Comparison of ENCODE assay signal across 14 mouse cellular contexts in the genomic region with DNA sequence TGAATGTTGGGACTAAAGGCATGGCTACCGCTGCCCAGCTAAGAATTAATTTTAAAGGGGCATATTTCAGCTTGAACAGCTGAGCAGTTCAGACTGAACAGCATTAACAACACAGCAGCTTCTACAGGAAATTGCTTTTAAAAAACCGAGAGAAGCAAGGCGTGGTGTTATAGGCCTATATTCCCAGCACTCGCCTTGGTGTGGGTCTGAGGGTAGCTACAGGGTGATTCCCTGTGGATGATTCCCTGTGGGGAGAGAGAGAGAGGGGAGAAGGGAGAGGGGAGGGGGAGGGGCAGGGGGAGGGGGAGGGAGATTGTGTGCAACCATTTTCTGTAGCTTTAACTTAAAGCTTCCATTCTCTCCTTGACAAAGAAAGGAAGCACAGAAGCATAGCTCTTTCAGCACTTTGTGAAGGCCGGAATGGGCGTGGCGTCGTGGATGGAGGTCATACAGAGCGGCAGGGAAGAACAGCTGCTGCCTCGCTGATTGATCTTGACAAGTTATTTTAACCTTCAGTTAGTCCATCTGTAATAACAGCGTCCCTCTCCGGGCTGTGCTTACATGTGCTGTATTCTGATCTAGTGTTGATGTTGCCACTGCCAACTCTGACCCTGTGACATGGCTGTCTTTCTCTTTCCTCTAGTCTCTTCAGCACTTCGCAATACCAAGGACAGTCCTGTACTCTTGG. TPM values are rescaled to one million over a fixed set of nuclear protein-coding genes. Genes with fewer than 3 reads are reported as not detected.
A peak's percentile ranks its signal among the peaks of the same experiment; 100 is the strongest.
DNase-seq lines count a peak whose midpoint lies in the region; ATAC-seq and TF ChIP-seq lines count a peak whose summit lies in the region.
"Had no signal": no experiment of that assay in that cellular context is flagged by ENCODE, and none has a peak within 500 bp of the region (broad histone marks: within the 10 kb centered on the region; RNA-seq: fewer than 3 reads in every experiment).

No protein-coding gene starts in this region.

- H3K27ac ChIP-seq in limb, embryonic 14.5 days (replicated peaks; ENCODE audit: low read depth, low read length): no peak overlapping the region
- H3K27ac ChIP-seq in limb, embryonic 10.5 days: no peak overlapping the region
- peak overlapping the region; percentile 38 for H3K27ac ChIP-seq in hindbrain, embryonic 11.5 days (ENCODE audit: low read depth, low read length)
- H3K27ac ChIP-seq in neural tube, embryonic 12.5 days: no peak overlapping the region

- H3K4me1 ChIP-seq in limb, embryonic 14.5 days (ENCODE audit: control insufficient read depth, insufficient read depth, low read length): no peaks in the 10 kb centered on the region
- 0 out of 2 replicates have a peak, but pooled peaks cover 5% of the 10 kb centered on the region for H3K4me1 ChIP-seq in limb, embryonic 10.5 days
- no peaks in the 10 kb centered on the region for H3K4me1 ChIP-seq in hindbrain, embryonic 11.5 days (replicated peaks; ENCODE audit: control insufficient read depth, insufficient read depth, low read length)
- H3K4me1 ChIP-seq in neural tube, embryonic 12.5 days: no peaks in the 10 kb centered on the region

- ATAC-seq in limb, embryonic 14.5 days (ENCODE audit: low FRiP score, low read depth): peak; percentile 41; the same call in 1 of the 2 replicates
- peak; percentile 84 for ATAC-seq in hindbrain, embryonic 11.5 days (ENCODE audit: low FRiP score)
- peak; percentile 73 for ATAC-seq in neural tube, embryonic 12.5 days (ENCODE audit: low FRiP score, low read depth)
- ATAC-seq in erythroblast, adult 5-6 weeks (replicated peaks; ENCODE audit: low FRiP score, poor library complexity, severe bottlenecking): no peak
- ATAC-seq in megakaryocyte progenitor cell, adult 5-6 weeks (replicated peaks; ENCODE audit: poor library complexity): no peak
- ATAC-seq: intestine, embryonic 16.5 days had no signal

- no peaks in the 10 kb centered on the region for H3K9me3 ChIP-seq in limb, embryonic 14.5 days (ENCODE audit: control insufficient read depth, low read length)
- H3K9me3 ChIP-seq in limb, embryonic 10.5 days (replicated peaks): no peaks in the 10 kb centered on the region
- no peaks in the 10 kb centered on the region for H3K9me3 ChIP-seq in hindbrain, embryonic 11.5 days (ENCODE audit: control insufficient read depth, low read length)
- no peaks in the 10 kb centered on the region for H3K9me3 ChIP-seq in neural tube, embryonic 12.5 days

- no peaks in the 10 kb centered on the region for H3K36me3 ChIP-seq in limb, embryonic 14.5 days (ENCODE audit: control insufficient read depth, insufficient read depth, low read length)
- no peaks in the 10 kb centered on the region for H3K36me3 ChIP-seq in limb, embryonic 10.5 days
- no peaks in the 10 kb centered on the region for H3K36me3 ChIP-seq in hindbrain, embryonic 11.5 days (ENCODE audit: control insufficient read depth, insufficient read depth, low read length)
- H3K36me3 ChIP-seq in neural tube, embryonic 12.5 days: no peaks in the 10 kb centered on the region

- WGBS in limb, embryonic 14.5 days: 61% methylated on average over 13 of the region's 13 CpGs
- WGBS in limb, embryonic 10.5 days: 76% methylated on average over 13 of the region's 13 CpGs
- WGBS in hindbrain, embryonic 11.5 days: 30% methylated on average over 13 of the region's 13 CpGs
- whole genome bisulfite sequencing in neural tube, embryonic 12.5 days: 32% methylated on average over 13 of the region's 13 CpGs

- H3K4me3 ChIP-seq in limb, embryonic 14.5 days (replicated peaks; ENCODE audit: low read length): no peak overlapping the region
- no peak overlapping the region for H3K4me3 ChIP-seq in limb, embryonic 10.5 days
- H3K4me3 ChIP-seq in hindbrain, embryonic 11.5 days (ENCODE audit: low read depth, low read length): no peak overlapping the region
- H3K4me3 ChIP-seq in neural tube, embryonic 12.5 days: no peak overlapping the region
- H3K4me3 ChIP-seq: myocyte had no signal

- no peak for TF ChIP-seq POLR2A in limb, embryonic 14.5 days (IDR thresholded peaks at IDR 0.05; ENCODE audit: borderline replicate concordance, extremely low read depth, insufficient read depth, insufficient read length)

- no peak overlapping the region for H3K9ac ChIP-seq in limb, embryonic 14.5 days (ENCODE audit: low read depth, low read length, severe bottlenecking)
- no peak overlapping the region for H3K9ac ChIP-seq in hindbrain, embryonic 11.5 days (ENCODE audit: low read depth, low read length)
- H3K9ac ChIP-seq in neural tube, embryonic 12.5 days: no peak overlapping the region

- no peak overlapping the region for H3K4me2 ChIP-seq in limb, embryonic 14.5 days (replicated peaks; ENCODE audit: low read depth, low read length, severe bottlenecking)
- peak overlapping the region; percentile 12; the same call in 1 of the 2 replicates for H3K4me2 ChIP-seq in hindbrain, embryonic 11.5 days (replicated peaks; ENCODE audit: low read depth, low read length)
- peak overlapping the region; percentile 41 for H3K4me2 ChIP-seq in neural tube, embryonic 12.5 days (replicated peaks)

- DNase-seq in limb, embryonic 14.5 days (ENCODE audit: low spot score): no peak
- DNase-seq in limb, embryonic 10.5 days (ENCODE audit: low spot score): no peak
- DNase-seq in adrenal gland, postnatal 10 days: peak; percentile 69
- DNase-seq in hindbrain, embryonic 11.5 days (ENCODE audit: low spot score): peak; percentile 78
- no peak for DNase-seq in gastrocnemius, adult 18-20 months (ENCODE audit: low spot score)

- no peaks in the 10 kb centered on the region for H3K27me3 ChIP-seq in limb, embryonic 14.5 days (ENCODE audit: control insufficient read depth, insufficient read depth, low read length)
- no peaks in the 10 kb centered on the region for H3K27me3 ChIP-seq in limb, embryonic 10.5 days (ENCODE audit: low read depth, poor library complexity, severe bottlenecking)
- no peaks in the 10 kb centered on the region for H3K27me3 ChIP-seq in hindbrain, embryonic 11.5 days (ENCODE audit: control insufficient read depth, insufficient read depth, low read length)
- no peaks in the 10 kb centered on the region for H3K27me3 ChIP-seq in neural tube, embryonic 12.5 days (replicated peaks)
- H3K27me3 ChIP-seq: CH12.LX had no signal

RNA-seq across cellular contexts. Expression of gene Hrg, which starts 4.7 kb away (rescaled TPM):
- polyA plus RNA-seq in limb, embryonic 14.5 days (2012; rRNA removed): not detected in 2 replicates
- 0.11 and 0.15 TPM in 2 replicates for polyA plus RNA-seq in limb, embryonic 14.5 days (2014; fragmentation: Nextera tagmentation; extraction: Ambion mirVana)
- polyA plus RNA-seq in limb, embryonic 10.5 days (2016; fragmentation: Nextera tagmentation; extraction: Ambion mirVana): not detected in 2 replicates
- total RNA-seq in adrenal gland, postnatal 10 days (2021): 100 to 1,000 TPM in 1 of 2 experiments, 10 to 100 TPM in 1; 96.2 to 217 TPM
- polyA plus RNA-seq in hindbrain, embryonic 11.5 days (2014; fragmentation: Nextera tagmentation; extraction: Ambion mirVana): 0.08 and 0.36 TPM in 2 replicates
- not detected in 2 replicates for polyA plus RNA-seq in neural tube, embryonic 12.5 days (2016; fragmentation: Nextera tagmentation; extraction: Ambion mirVana)
- total RNA-seq in erythroblast, adult 5-6 weeks (2015; ENCODE audit: low replicate concordance): not detected in 2 replicates
- total RNA-seq in erythroblast, adult 5-6 weeks (2017; ENCODE audit: low replicate concordance): not detected in 2 replicates
- not detected in 2 replicates for total RNA-seq in megakaryocyte progenitor cell, adult 5-6 weeks (2015)
- not detected in 2 replicates for total RNA-seq in megakaryocyte progenitor cell, adult 5-6 weeks (2017)
- total RNA-seq in gastrocnemius, adult 18-20 months (2021): under 1 TPM in 1 of 2 experiments, not detected in 1; 0.21 TPM
- total RNA-seq: CH12.LX; gastrocnemius, adult 8-10 months; left cerebral cortex, postnatal 25 days had no signal
- polyA plus RNA-seq: intestine, embryonic 16.5 days; myocyte; stomach, embryonic 14.5 days had no signal

RNA-seq across cellular contexts. Expression of gene Fetub, which starts 37.4 kb away (rescaled TPM):
- 0.08 and 0.12 TPM in 2 replicates for polyA plus RNA-seq in limb, embryonic 14.5 days (2012; rRNA removed)
- 0.25 TPM in 1 of 2 replicates, not detected in the other for polyA plus RNA-seq in limb, embryonic 14.5 days (2014; fragmentation: Nextera tagmentation; extraction: Ambion mirVana)
- polyA plus RNA-seq in limb, embryonic 10.5 days (2016; fragmentation: Nextera tagmentation; extraction: Ambion mirVana): not detected in 2 replicates
- total RNA-seq in adrenal gland, postnatal 10 days (2021): 100 to 1,000 TPM in 1 of 2 experiments, 10 to 100 TPM in 1; 87.0 to 166 TPM
- not detected in 2 replicates for polyA plus RNA-seq in hindbrain, embryonic 11.5 days (2014; fragmentation: Nextera tagmentation; extraction: Ambion mirVana)
- polyA plus RNA-seq in neural tube, embryonic 12.5 days (2016; fragmentation: Nextera tagmentation; extraction: Ambion mirVana): not detected in 2 replicates
- not detected in 2 replicates for total RNA-seq in erythroblast, adult 5-6 weeks (2015; ENCODE audit: low replicate concordance)
- not detected in 2 replicates for total RNA-seq in erythroblast, adult 5-6 weeks (2017; ENCODE audit: low replicate concordance)
- total RNA-seq in megakaryocyte progenitor cell, adult 5-6 weeks (2015): not detected in 2 replicates
- total RNA-seq in megakaryocyte progenitor cell, adult 5-6 weeks (2017): not detected in 2 replicates
- total RNA-seq in gastrocnemius, adult 18-20 months (2021): under 1 TPM in 1 of 2 experiments, not detected in 1; 0.45 TPM
- total RNA-seq: left cerebral cortex, postnatal 25 days had no signal

Comparison
In these comparisons a context has a peak if more than half of its experiments do, and no peak if none do; other contexts are left out.
1. ATAC-seq: peak in limb, embryonic 14.5 days (single experiment), hindbrain, embryonic 11.5 days (single experiment) and neural tube, embryonic 12.5 days (single experiment); none in erythroblast, adult 5-6 weeks (single experiment) and megakaryocyte progenitor cell, adult 5-6 weeks (single experiment).
2. DNase-seq: peak in adrenal gland, postnatal 10 days (single experiment) and hindbrain, embryonic 11.5 days (single experiment); none in limb, embryonic 14.5 days (single experiment), limb, embryonic 10.5 days (single experiment) and gastrocnemius, adult 18-20 months (single experiment).
3. RNA of gene Hrg, which starts 4.7 kb away (total RNA-seq): 96.2 to 217 TPM in adrenal gland, postnatal 10 days; 0.21 TPM in gastrocnemius, adult 18-20 months, not detected in erythroblast, adult 5-6 weeks and not detected in megakaryocyte progenitor cell, adult 5-6 weeks; every median in the first group is over 10 times any median in the second.
4. RNA of gene Fetub, which starts 37.4 kb away (total RNA-seq): 87.0 to 166 TPM in adrenal gland, postnatal 10 days; 0.45 TPM in gastrocnemius, adult 18-20 months, not detected in erythroblast, adult 5-6 weeks and not detected in megakaryocyte progenitor cell, adult 5-6 weeks; every median in the first group is over 10 times any median in the second.